Mouse (Mus musculus): ENCODE results near the gene Slc15a5.

DNA sequence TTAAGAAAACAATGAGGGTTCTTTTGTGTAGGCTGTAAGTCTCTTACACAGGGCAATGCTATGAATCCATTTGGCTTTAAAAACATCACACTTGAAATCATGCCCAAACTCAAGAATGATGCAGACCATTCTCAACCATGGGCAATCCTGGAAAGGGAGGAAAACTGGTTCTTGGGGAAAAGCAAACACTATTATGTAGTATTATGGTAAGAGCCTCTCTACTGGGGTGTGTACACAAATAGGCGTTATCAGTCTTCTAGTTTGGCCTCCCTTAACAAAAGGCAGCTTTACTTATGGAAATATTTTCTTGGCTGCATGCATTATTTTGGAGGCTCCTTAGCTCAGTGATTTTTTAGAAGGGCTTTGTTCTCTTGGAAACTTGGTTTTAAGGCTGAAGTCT lies 143.4 kb downstream of the Slc15a5 start:
- TF ChIP-seq POLR2A (IDR thresholded peaks at IDR 0.05; ENCODE audit: insufficient read length, low read depth) (no peak), MYOD1 (IDR thresholded peaks at IDR 0.05; ENCODE audit: control insufficient read depth in 1 of 3, insufficient read length in 2 of 3, low read depth in 2 of 3) (no peak), E2F4 (IDR thresholded peaks at IDR 0.05; ENCODE audit: insufficient read depth) (no peak), REST (IDR thresholded peaks at IDR 0.05; ENCODE audit: insufficient read depth, insufficient read length) (no peak), POLR2AphosphoS2 (IDR thresholded peaks at IDR 0.05; ENCODE audit: insufficient read length, low read depth) (no peak), CEBPB (IDR thresholded peaks at IDR 0.05; ENCODE audit: insufficient read depth, poor library complexity, severe bottlenecking) (no peak), TCF12 (IDR thresholded peaks at IDR 0.05; ENCODE audit: insufficient read depth, poor library complexity, severe bottlenecking) (no peak), USF1 (IDR thresholded peaks at IDR 0.05; ENCODE audit: low read depth) (no peak), TCF3 (IDR thresholded peaks at IDR 0.05; ENCODE audit: insufficient read length, low read depth) (no peak), MAX (IDR thresholded peaks at IDR 0.05; ENCODE audit: low read depth) (no peak), MYOG (IDR thresholded peaks at IDR 0.05; ENCODE audit: control insufficient read depth in 1 of 3, insufficient read depth in 1 of 3, insufficient read length in 2 of 3, low read depth in 2 of 3) (no peak), SRF (IDR thresholded peaks at IDR 0.05; ENCODE audit: control insufficient read depth, insufficient read length, low read depth) (no peak)
